Mouse (Mus musculus) mature B cell (primary cell): ENCODE measurements around the gene Arhgef38.

ENCODE experiments used
- in situ Hi-C: fragments of 300-500 bp; cut with MboI; formaldehyde crosslinking; loops from 2 replicates; pipeline ENCODE4 v1.14.3; 2019

Arhgef38 gene

DNA sequence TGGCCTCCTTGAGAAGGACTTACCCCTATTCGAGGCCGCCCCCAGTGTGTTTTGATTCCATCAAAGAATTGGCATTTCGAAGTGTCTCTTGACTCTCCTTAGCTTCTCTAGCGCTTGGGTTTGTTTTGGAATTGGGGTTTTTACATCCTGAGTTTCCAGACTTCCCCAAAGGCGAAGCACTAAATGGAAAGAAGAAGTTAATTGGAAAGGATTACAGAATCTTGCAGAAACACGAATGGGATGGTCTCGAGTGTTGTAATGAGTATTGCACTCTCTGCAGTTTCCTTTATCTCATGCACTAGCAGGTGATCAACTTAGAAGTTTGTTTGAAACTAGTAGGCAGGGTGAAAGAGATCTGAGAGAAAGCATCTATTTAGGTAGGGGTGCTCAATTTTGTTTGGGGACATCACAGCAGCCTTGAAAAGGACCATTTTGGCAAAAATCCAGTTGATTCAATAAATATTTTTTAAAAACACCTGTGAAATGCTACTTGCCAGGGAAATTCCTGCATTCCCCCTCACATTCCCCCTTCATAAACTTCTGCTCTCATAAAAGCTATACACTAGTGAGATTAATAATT lies 142.4 kb downstream of the Arhgef38 start:
- in situ Hi-C loops: loop anchor here (10.0 to 25.0 kb wide), 2 partner anchors 245 to 408 kb away; partner anchors contain the start of genes Aimp1 and Tbck

DNA sequence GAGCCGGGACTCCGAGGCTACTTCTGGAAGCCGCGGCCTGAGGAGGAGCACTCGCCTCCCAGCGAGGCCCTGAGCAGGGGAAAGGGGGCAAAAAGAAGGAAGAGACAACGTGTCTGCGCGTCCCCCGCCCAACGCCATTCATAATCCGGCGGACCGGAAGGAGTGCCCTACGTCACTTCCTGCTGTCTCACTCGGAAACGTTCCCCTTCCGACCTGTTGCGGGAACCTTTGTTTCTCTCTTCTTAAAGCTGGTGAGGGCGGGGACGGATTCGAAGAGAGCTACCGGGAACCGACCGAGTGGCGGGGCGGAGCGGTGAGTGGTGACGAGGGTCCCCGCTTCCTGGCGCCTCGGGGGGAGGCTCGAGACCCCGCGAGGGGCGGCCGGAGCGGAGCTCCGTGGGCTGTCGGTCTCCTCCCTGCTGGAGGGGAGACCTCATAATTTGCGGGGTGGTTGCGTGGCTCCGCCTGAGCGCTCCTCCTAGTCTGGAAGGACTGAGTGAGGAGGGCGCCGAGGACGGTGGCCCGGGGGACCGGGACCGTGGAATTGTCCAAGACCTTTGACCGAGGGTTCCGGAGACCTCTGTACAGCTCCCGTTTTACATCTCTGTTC lies 143.0 kb downstream of the Arhgef38 start, which contains the start of the genes Ints12 and Gstcd:
TSS of gene Ints12 (plus strand) at position 177 of the 610 bp plus-strand sequence.
TSS of gene Gstcd (minus strand) at position 370 of the 610 bp plus-strand sequence.
- in situ Hi-C loops: loop anchor here (10.0 to 25.0 kb wide), 2 partner anchors 246 to 407 kb away; partner anchors contain the start of genes Aimp1 and Tbck

DNA sequence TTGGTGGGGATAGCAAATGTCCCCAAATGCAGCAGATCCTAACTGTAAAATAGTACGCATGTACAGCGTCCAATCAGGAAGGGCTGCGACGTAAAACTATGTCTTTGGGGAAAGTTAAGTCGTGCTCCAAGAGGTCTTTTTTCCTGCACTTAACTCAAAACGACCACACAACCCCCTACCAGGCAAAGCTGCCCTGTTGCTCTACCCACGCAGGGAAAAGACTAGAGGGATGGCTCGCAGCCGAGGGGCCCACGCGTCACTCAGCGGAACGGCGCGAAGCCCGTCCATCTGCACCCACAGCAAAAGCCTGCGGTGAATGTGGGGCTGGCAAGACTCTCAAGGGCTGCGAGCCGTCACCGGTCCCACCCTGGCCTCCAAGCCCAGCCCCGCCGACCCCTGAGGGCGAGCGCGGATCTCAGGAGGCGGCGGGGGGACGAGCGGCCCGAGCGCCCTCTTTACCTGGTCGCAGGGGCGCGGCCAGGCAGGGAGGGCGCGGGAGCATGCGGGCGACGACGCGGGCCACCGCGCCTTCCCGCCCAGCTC lies 143.6 kb downstream of the Arhgef38 start:
- in situ Hi-C loops: loop anchor here (10.0 to 25.0 kb wide), 2 partner anchors 246 to 406 kb away; partner anchors contain the start of genes Aimp1 and Tbck

DNA sequence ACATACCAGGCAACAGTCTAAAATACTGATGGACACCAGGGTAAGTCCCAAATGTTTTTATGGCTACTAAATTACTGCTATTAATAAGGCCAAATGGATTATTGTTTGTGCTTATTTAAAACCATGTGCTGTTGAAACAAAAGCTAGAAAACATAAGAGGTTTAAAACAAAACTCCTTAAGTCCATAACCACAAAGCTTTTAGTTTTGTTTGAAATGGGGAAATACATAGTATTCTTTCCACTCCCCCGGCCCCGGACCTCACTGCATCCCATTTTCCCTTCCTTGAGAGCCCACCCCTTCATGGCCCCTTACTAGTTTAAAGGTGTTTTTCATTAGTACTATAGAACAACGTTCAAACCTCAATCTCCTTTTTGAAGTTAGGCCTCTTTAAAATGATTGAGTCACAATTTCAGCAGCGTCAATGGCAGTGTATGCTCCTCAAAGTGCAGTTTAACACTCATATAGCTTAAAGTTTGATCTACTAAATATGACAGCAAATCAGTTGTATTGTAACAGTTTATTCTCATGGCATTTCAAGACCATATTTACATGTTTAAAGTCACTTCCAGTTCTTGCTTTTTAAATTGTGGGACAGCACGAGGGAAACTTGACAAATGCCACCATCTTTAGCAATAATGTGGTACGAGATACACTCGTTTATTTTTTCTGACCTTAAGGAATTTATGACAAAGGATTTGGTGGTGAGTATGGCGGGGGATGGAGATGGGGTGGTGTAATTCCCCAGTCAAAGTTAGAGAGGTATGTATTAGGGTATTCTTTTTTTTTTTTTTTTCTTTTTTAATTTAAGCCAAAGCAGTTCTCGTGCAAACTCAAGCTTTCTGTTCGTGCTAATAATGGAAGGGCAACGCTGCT lies 144.3 kb downstream of the Arhgef38 start:
- in situ Hi-C loops: loop anchor here (10.0 to 25.0 kb wide), 2 partner anchors 247 to 406 kb away; partner anchors contain the start of genes Aimp1 and Tbck

DNA sequence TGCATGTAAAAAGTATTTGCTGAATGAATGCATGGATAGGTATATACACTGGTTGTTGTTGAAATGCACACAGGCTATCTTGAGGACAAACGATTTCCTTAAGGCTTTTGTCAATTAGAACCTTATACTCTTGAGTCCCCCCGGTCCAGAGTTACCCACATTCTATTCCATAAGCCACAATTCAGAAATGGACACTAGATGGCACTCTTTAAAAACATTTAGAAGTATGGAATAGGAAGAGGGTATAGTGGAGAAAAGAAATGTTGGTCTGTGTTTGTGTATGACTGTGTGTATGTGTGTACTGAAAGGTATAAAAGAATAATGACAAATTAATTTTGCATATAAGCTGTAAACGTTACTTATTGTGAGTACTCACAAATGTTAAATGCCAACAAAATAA lies 148.9 kb downstream of the Arhgef38 start:
- in situ Hi-C loops: loop anchor here (25.0 kb wide), 1 partner anchor 251 kb away; no protein-coding TSS in a partner anchor

DNA sequence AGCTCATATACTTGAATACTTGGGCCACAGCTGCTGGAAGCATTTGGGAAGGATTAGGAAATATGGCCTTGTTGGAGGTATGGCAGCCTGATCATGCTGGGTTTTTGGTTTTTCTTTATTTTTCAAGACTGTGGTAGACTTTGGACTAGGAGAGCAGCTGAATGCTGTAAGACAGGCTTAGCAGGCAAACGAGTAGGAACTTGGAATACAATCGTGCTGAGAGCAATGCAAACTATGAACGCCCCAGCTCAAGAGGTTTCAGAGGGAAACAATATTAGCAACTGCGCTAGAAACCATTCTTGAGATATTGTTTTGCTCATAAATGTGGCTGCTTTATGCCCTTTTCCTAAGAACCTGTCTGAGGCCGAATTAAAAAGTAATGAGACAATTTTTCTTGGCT lies 152.0 kb downstream of the Arhgef38 start:
- in situ Hi-C loops: loop anchor here (25.0 kb wide), 1 partner anchor 255 kb away; no protein-coding TSS in a partner anchor

DNA sequence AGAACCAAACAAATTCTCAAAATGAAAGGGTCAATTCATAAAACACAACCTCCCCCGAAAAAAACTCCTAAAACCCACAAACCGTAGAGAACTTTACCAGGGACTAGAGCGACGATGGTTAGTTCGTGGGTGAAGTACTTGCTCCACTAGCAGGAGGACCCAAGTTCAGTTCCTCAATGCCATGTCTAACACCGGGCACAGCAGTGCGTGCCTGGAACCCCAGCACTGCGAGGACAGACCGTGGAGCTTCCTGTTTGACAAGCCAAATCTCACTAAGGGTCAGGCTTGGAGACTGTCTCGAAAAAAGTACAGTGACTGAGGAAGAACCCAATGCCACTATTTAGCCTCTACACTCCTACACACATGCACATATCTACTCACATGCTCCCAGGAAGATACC lies 159.2 kb downstream of the Arhgef38 start:
- in situ Hi-C loops: loop anchor here (25.0 kb wide), 1 partner anchor 262 kb away; no protein-coding TSS in a partner anchor
